Mouse (Mus musculus) neural tube, embryonic 15.5 days (tissue): ENCODE results near the gene Cacng5. TPM values are rescaled to one million over a fixed set of nuclear protein-coding genes. Genes with fewer than 3 reads are reported as not detected.

Source experiments
- ATAC-seq: fragments of 200-750 bp; cut with Nextera tagmentation; 2 replicates; pipeline ENCODE4 v1.8.0; 2017; ENCODE audit warnings: mild to moderate bottlenecking, moderate TSS enrichment, moderate library complexity; ENCODE audit not compliant: low FRiP score
- H3K27ac ChIP-seq: fragments of 300-500 bp; sonication (generic); replicated peaks from 2 replicates; pipeline ENCODE4 v1.5.1; 2015; ENCODE audit warnings: mild to moderate bottlenecking, inconsistent platforms
- H3K27me3 ChIP-seq: fragments of 300-500 bp; sonication (generic); replicated peaks from 2 replicates; pipeline ENCODE4 v1.6.1; 2015; ENCODE audit warnings: inconsistent platforms
- H3K36me3 ChIP-seq: fragments of 300-500 bp; sonication (generic); 2 replicates; pipeline ENCODE4 v1.6.1; 2015; ENCODE audit warnings: inconsistent platforms
- H3K4me1 ChIP-seq: fragments of 300-500 bp; sonication (generic); 2 replicates; pipeline ENCODE4 v1.6.1; 2015; ENCODE audit warnings: inconsistent platforms
- H3K4me2 ChIP-seq: fragments of 300-500 bp; sonication (generic); 2 replicates; pipeline ENCODE4 v1.6.1; 2015; ENCODE audit warnings: inconsistent platforms, mild to moderate bottlenecking, moderate library complexity
- H3K4me3 ChIP-seq: fragments of 300-500 bp; sonication (generic); replicated peaks from 2 replicates; pipeline ENCODE4 v1.5.1; 2015; ENCODE audit warnings: mild to moderate bottlenecking, inconsistent platforms
- H3K9ac ChIP-seq: fragments of 300-500 bp; sonication (generic); replicated peaks from 2 replicates; pipeline ENCODE4 v1.6.1; 2015; ENCODE audit warnings: mild to moderate bottlenecking, inconsistent platforms
- H3K9me3 ChIP-seq: fragments of 300-500 bp; sonication (generic); replicated peaks from 2 replicates; pipeline ENCODE4 v1.6.1; 2016; ENCODE audit warnings: inconsistent platforms
- WGBS: fragments of 180-500 bp; shearing (Covaris S2); methylation state at CpG from one replicate; pipeline ENCODE4 v1.1.7; 2015; ENCODE audit warnings: mixed read lengths; 5-methylcytosine and 5-hydroxymethylcytosine counted together
- polyA plus RNA-seq: library from polyadenylated mRNA; unstranded; fragments of >200 nt; fragmentation: Nextera tagmentation; extraction: Ambion mirVana; gene quantifications from 2 replicates; pipeline ENCODE4 v1.2.1, GENCODE M21; 2015

The Cacng5 gene
- polyA plus RNA-seq, 1 experiment from 2014 or later: 12.6 TPM

- no peak overlapping the region for H3K4me3 ChIP-seq
- H3K36me3 ChIP-seq: no peaks in the 10 kb centered on the region
- no peaks in the 10 kb centered on the region for H3K4me1 ChIP-seq
- WGBS: 74% methylated on average over 18 of the region's 18 CpGs
- no peak overlapping the region for H3K27ac ChIP-seq
- no peaks in the 10 kb centered on the region for H3K27me3 ChIP-seq
- no peak overlapping the region for H3K4me2 ChIP-seq
- H3K9me3 ChIP-seq: no peaks in the 10 kb centered on the region
- no peak overlapping the region for H3K9ac ChIP-seq
- ATAC-seq: no peak
Observed at GRCm38 (mm10) chr11:107875861-107876494, 38.9 kb downstream of the Cacng5 start.

GRCm38 (mm10) chr11:107872743-107873142, 42.1 kb downstream of the Cacng5 start:
- no peak overlapping the region for H3K4me2 ChIP-seq
- no peak overlapping the region for H3K27ac ChIP-seq
- H3K27me3 ChIP-seq: no peaks in the 10 kb centered on the region
- H3K4me1 ChIP-seq: peaks cover 3% of the 10 kb centered on the region; the same call in 1 of the 2 replicates
- no peak overlapping the region for H3K9ac ChIP-seq
- no peak for ATAC-seq
- H3K4me3 ChIP-seq: no peak overlapping the region
- no peaks in the 10 kb centered on the region for H3K36me3 ChIP-seq
- H3K9me3 ChIP-seq: no peaks in the 10 kb centered on the region
- WGBS: 60% methylated on average over 6 of the region's 6 CpGs

- H3K9me3 ChIP-seq: no peaks in the 10 kb centered on the region
- no peaks in the 10 kb centered on the region for H3K27me3 ChIP-seq
- peak overlapping the region; percentile 33; the same call in 1 of the 2 replicates for H3K27ac ChIP-seq
- no peaks in the 10 kb centered on the region for H3K36me3 ChIP-seq
- no peak for ATAC-seq
- H3K4me3 ChIP-seq: no peak overlapping the region
- H3K9ac ChIP-seq: no peak overlapping the region
- WGBS: 68% methylated on average over 8 of the region's 8 CpGs
- peaks cover 7% of the 10 kb centered on the region for H3K4me1 ChIP-seq
- no peak overlapping the region for H3K4me2 ChIP-seq
Observed at GRCm38 (mm10) chr11:107867509-107867908, 47.3 kb downstream of the Cacng5 start.

GRCm38 (mm10) chr11:107865128-107865527, 49.7 kb downstream of the Cacng5 start:
- Histone ChIP-seq H3K4me1 (peaks cover 11% of the 10 kb centered on the region), H3K36me3 (no peaks in the 10 kb centered on the region), H3K9ac (no peak overlapping the region), H3K4me3 (no peak overlapping the region), H3K27me3 (no peaks in the 10 kb centered on the region), H3K4me2 (no peak overlapping the region), H3K27ac (no peak overlapping the region), H3K9me3 (no peaks in the 10 kb centered on the region)
- WGBS: 17% methylated on average over 7 of the region's 7 CpGs
- ATAC-seq: no peak

- no peaks in the 10 kb centered on the region for H3K9me3 ChIP-seq
- H3K27ac ChIP-seq: no peak overlapping the region
- H3K4me1 ChIP-seq: peaks cover 11% of the 10 kb centered on the region
- H3K4me2 ChIP-seq: no peak overlapping the region
- no peak overlapping the region for H3K4me3 ChIP-seq
- no peaks in the 10 kb centered on the region for H3K27me3 ChIP-seq
- 0 out of 2 replicates have a peak, but pooled peaks have one; percentile 36 for ATAC-seq
- H3K36me3 ChIP-seq: no peaks in the 10 kb centered on the region
- 6% methylated on average over 4 of the region's 4 CpGs for WGBS
- H3K9ac ChIP-seq: no peak overlapping the region
Observed at GRCm38 (mm10) chr11:107864024-107864423, 50.8 kb downstream of the Cacng5 start.

GRCm38 (mm10) chr11:107861738-107862137, 53.1 kb downstream of the Cacng5 start:
- WGBS: 71% methylated on average over 5 of the region's 5 CpGs
- no peaks in the 10 kb centered on the region for H3K27me3 ChIP-seq
- H3K4me3 ChIP-seq: no peak overlapping the region
- no peaks in the 10 kb centered on the region for H3K36me3 ChIP-seq
- H3K9ac ChIP-seq: no peak overlapping the region
- ATAC-seq: no peak
- no peaks in the 10 kb centered on the region for H3K9me3 ChIP-seq
- peaks cover 4% of the 10 kb centered on the region for H3K4me1 ChIP-seq
- H3K27ac ChIP-seq: no peak overlapping the region
- H3K4me2 ChIP-seq: no peak overlapping the region

GRCm38 (mm10) chr11:107859871-107860270, 55.0 kb downstream of the Cacng5 start:
- Histone ChIP-seq H3K36me3 (no peaks in the 10 kb centered on the region), H3K9ac (no peak overlapping the region), H3K4me1 (peaks cover 4% of the 10 kb centered on the region), H3K27ac (no peak overlapping the region), H3K4me2 (no peak overlapping the region), H3K9me3 (no peaks in the 10 kb centered on the region), H3K4me3 (no peak overlapping the region), H3K27me3 (no peaks in the 10 kb centered on the region)
- no peak for ATAC-seq
- 93% methylated on average over 4 of the region's 4 CpGs for WGBS

- Histone ChIP-seq H3K4me2 (no peak overlapping the region), H3K9ac (no peak overlapping the region), H3K4me1 (peaks cover 4% of the 10 kb centered on the region; the same call in 1 of the 2 replicates), H3K4me3 (no peak overlapping the region), H3K36me3 (no peaks in the 10 kb centered on the region), H3K9me3 (no peaks in the 10 kb centered on the region), H3K27ac (no peak overlapping the region), H3K27me3 (no peaks in the 10 kb centered on the region)
- ATAC-seq: no peak
- WGBS: 15% methylated on average over 7 of the region's 7 CpGs
Observed at GRCm38 (mm10) chr11:107859288-107859687, 55.6 kb downstream of the Cacng5 start.

- no peaks in the 10 kb centered on the region for H3K27me3 ChIP-seq
- H3K27ac ChIP-seq: no peak overlapping the region
- ATAC-seq: no peak
- no peak overlapping the region for H3K4me2 ChIP-seq
- no peak overlapping the region for H3K4me3 ChIP-seq
- H3K4me1 ChIP-seq: peaks cover 15% of the 10 kb centered on the region
- H3K9ac ChIP-seq: no peak overlapping the region
- WGBS: 30% methylated on average over 1 of the region's 1 CpGs
- no peaks in the 10 kb centered on the region for H3K9me3 ChIP-seq
- no peaks in the 10 kb centered on the region for H3K36me3 ChIP-seq
Observed at GRCm38 (mm10) chr11:107853088-107853487, 61.8 kb downstream of the Cacng5 start.

GRCm38 (mm10) chr11:107849621-107850020, 65.2 kb downstream of the Cacng5 start:
- 35% methylated on average over 10 of the region's 10 CpGs for WGBS
- ATAC-seq: peak; percentile 40; the same call in 1 of the 2 replicates
- no peak overlapping the region for H3K4me2 ChIP-seq

GRCm38 (mm10) chr11:107844175-107844574, 70.7 kb downstream of the Cacng5 start:
- H3K9me3 ChIP-seq: no peaks in the 10 kb centered on the region
- ATAC-seq: no peak
- H3K36me3 ChIP-seq: no peaks in the 10 kb centered on the region
- no peak overlapping the region for H3K4me3 ChIP-seq
- 89% methylated on average over 1 of the region's 1 CpGs for WGBS
- H3K4me1 ChIP-seq: 0 out of 2 replicates have a peak, but pooled peaks cover 2% of the 10 kb centered on the region
- no peak overlapping the region for H3K9ac ChIP-seq
- H3K27me3 ChIP-seq: no peaks in the 10 kb centered on the region
- H3K4me2 ChIP-seq: no peak overlapping the region
- H3K27ac ChIP-seq: no peak overlapping the region

More at GRCm38 (mm10) chr11:107849621-107850020, 65.2 kb downstream of the Cacng5 start:
- no peak overlapping the region for H3K4me3 ChIP-seq
- H3K27ac ChIP-seq: no peak overlapping the region
- H3K9me3 ChIP-seq: no peaks in the 10 kb centered on the region
- no peaks in the 10 kb centered on the region for H3K27me3 ChIP-seq
- peaks cover 15% of the 10 kb centered on the region for H3K4me1 ChIP-seq
- no peaks in the 10 kb centered on the region for H3K36me3 ChIP-seq
- no peak overlapping the region for H3K9ac ChIP-seq

- no peak for ATAC-seq
Observed at GRCm38 (mm10) chr11:107833351-107834040, 81.4 kb downstream of the Cacng5 start.

More at GRCm38 (mm10) chr11:107833351-107834040, 81.4 kb downstream of the Cacng5 start:
- Histone ChIP-seq H3K36me3 (no peaks in the 10 kb centered on the region), H3K27ac (0 out of 2 replicates have a peak overlapping the region, but pooled peaks have one; percentile 33), H3K9ac (no peak overlapping the region), H3K4me1 (peaks cover 13% of the 10 kb centered on the region), H3K27me3 (no peaks in the 10 kb centered on the region), H3K4me2 (no peak overlapping the region), H3K4me3 (no peak overlapping the region), H3K9me3 (no peaks in the 10 kb centered on the region)
- 52% methylated on average over 7 of the region's 7 CpGs for WGBS
